Comparison of ENCODE assay signal across 23 mouse cellular contexts in genomic region chr14:8304082-8304481, GRCm38 (mm10). TPM values are rescaled to one million over a fixed set of nuclear protein-coding genes. Genes with fewer than 3 reads are reported as not detected.
"Had no signal": no experiment of that assay in that cellular context is flagged by ENCODE, and none has a peak within 500 bp of the region (broad histone marks: within the 10 kb centered on the region; RNA-seq: fewer than 3 reads in every experiment).

No protein-coding gene starts in this region.

- H3K27me3 ChIP-seq: intestine, embryonic 15.5 days; kidney, embryonic 15.5 days; limb, embryonic 15.5 days; liver, embryonic 15.5 days had no signal

- H3K27ac ChIP-seq: intestine, embryonic 15.5 days; kidney, embryonic 15.5 days; limb, embryonic 12.5 days; limb, embryonic 15.5 days; liver, embryonic 15.5 days; midbrain, embryonic 10.5 days; midbrain, embryonic 13.5 days; stomach, postnatal 0 days had no signal

- DNase-seq: left cerebral cortex, postnatal 4 days; lung, embryonic 14.5 days; right cerebral cortex, adult 18-20 months; right cerebral cortex, postnatal 14 days; right cerebral cortex, postnatal 4 days; thymus, postnatal 25 days had no signal

- H3K36me3 ChIP-seq: intestine, embryonic 15.5 days; kidney, embryonic 15.5 days; limb, embryonic 12.5 days; limb, embryonic 15.5 days; liver, embryonic 15.5 days; midbrain, embryonic 10.5 days; midbrain, embryonic 13.5 days had no signal

- H3K9ac ChIP-seq: intestine, embryonic 15.5 days; kidney, embryonic 15.5 days; limb, embryonic 12.5 days; limb, embryonic 15.5 days; liver, embryonic 15.5 days; lung, embryonic 14.5 days; midbrain, embryonic 13.5 days had no signal

- ATAC-seq: hindbrain, embryonic 16.5 days; midbrain, embryonic 13.5 days; midbrain, embryonic 16.5 days had no signal

- H3K4me1 ChIP-seq: intestine, embryonic 15.5 days; megakaryocyte, embryonic 14.5 days; midbrain, embryonic 10.5 days had no signal

- H3K9me3 ChIP-seq: intestine, embryonic 15.5 days; kidney, embryonic 15.5 days; limb, embryonic 12.5 days; limb, embryonic 15.5 days; liver, embryonic 15.5 days; megakaryocyte, embryonic 14.5 days; midbrain, embryonic 10.5 days; midbrain, embryonic 13.5 days had no signal

- H3K4me2 ChIP-seq: intestine, embryonic 15.5 days; kidney, embryonic 15.5 days; limb, embryonic 12.5 days; limb, embryonic 15.5 days; liver, embryonic 15.5 days; lung, embryonic 14.5 days; midbrain, embryonic 13.5 days had no signal

- H3K4me3 ChIP-seq: intestine, embryonic 15.5 days; kidney, embryonic 15.5 days; limb, embryonic 12.5 days; limb, embryonic 15.5 days; liver, embryonic 15.5 days; megakaryocyte, embryonic 14.5 days; midbrain, embryonic 10.5 days; midbrain, embryonic 13.5 days; myocyte had no signal

RNA-seq across cellular contexts. Expression of gene Fam107a, which starts 13.7 kb away (rescaled TPM):
- total RNA-seq: monocyte, adult 5-6 weeks had no signal

RNA-seq across cellular contexts. Expression of gene Acox2, which starts 44.9 kb away (rescaled TPM):
- total RNA-seq: layer of hippocampus, adult 8-10 months; left cerebral cortex, postnatal 14 days; monocyte, adult 5-6 weeks had no signal
- polyA plus RNA-seq: limb, embryonic 12.5 days; midbrain, embryonic 13.5 days; midbrain, embryonic 16.5 days; neural tube, embryonic 14.5 days; stomach, embryonic 14.5 days had no signal
